Comparison of ENCODE assay signal across 22 mouse cellular contexts in the genomic region with DNA sequence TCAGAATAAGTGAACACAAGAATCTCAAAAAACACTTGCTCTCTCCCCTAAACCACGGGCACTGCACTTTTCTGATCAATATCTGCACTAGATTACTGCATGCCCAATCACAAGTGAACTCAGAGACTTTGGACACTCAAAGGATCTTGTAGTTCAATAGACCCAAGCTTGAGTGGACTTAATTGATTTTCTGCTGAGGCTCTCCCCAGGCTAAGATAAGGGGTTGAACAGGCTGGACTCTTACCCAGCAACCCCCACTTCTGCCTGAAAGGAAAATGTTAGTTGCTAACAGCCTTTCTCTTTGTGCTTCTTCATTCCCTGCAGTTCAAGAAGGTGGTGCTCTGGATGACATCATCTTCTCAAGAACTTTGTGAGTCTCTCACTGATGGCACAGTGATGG.
DNase-seq lines count a peak whose midpoint lies in the region; ATAC-seq and TF ChIP-seq lines count a peak whose summit lies in the region.
"Had no signal": no experiment of that assay in that cellular context is flagged by ENCODE, and none has a peak within 500 bp of the region (broad histone marks: within the 10 kb centered on the region; RNA-seq: fewer than 3 reads in every experiment).

No protein-coding gene starts in this region.

- peak; percentile 85 for DNase-seq in liver, adult 2 months (ENCODE audit: extremely low read depth, low read depth, low spot score)
- DNase-seq in liver, postnatal 0 days, result no peak
- no peak for DNase-seq in thymus, postnatal 25 days
- DNase-seq in right cerebral cortex, postnatal 25 days, result no peak
- DNase-seq: adrenal gland, adult 2 months; adrenal gland, postnatal 10 days; adrenal gland, postnatal 25 days; cerebellum, adult 11 months; cerebellum, adult 18-20 months; cerebellum, adult 8-10 months; cerebellum, adult 9-11 months; cerebellum, postnatal 14 days; cerebellum, postnatal 36 days; embryo, embryonic 11 days had no signal

- no peak for ATAC-seq in liver, postnatal 0 days
- peak; percentile 60; the same call in 1 of the 2 replicates for ATAC-seq in intestine, embryonic 16.5 days
- ATAC-seq: forebrain, embryonic 14.5 days; forebrain, embryonic 16.5 days had no signal

- TF ChIP-seq POLR2A in liver, adult 2 months (IDR thresholded peaks at IDR 0.05; ENCODE audit: extremely low read depth, insufficient read depth, low read length), result no peak

- 8% methylated on average over 1 of the region's 1 CpGs for WGBS in liver, adult 2 months
- 13% methylated on average over 1 of the region's 1 CpGs for WGBS in liver, postnatal 0 days (ENCODE audit: insufficient replicate concordance)
- WGBS in intestine, embryonic 16.5 days, result 52% methylated on average over 1 of the region's 1 CpGs

- H3K4me3 ChIP-seq in liver, adult 2 months (ENCODE audit: insufficient read depth, low read depth, low read length), result no peak overlapping the region
- H3K4me3 ChIP-seq in liver, postnatal 0 days (ENCODE audit: low read depth, low read length), result no peak overlapping the region
- H3K4me3 ChIP-seq in intestine, embryonic 16.5 days (ENCODE audit: low read length), result no peak overlapping the region
- H3K4me3 ChIP-seq: embryonic facial prominence, embryonic 13.5 days; embryonic facial prominence, embryonic 15.5 days; erythroblast, embryonic 14.5 days; forebrain, embryonic 10.5 days; forebrain, embryonic 12.5 days had no signal

- no peak for TF ChIP-seq CTCF in liver, adult 2 months (IDR thresholded peaks at IDR 0.05; ENCODE audit: low read depth, low read length)
- no peak for TF ChIP-seq CTCF in liver, postnatal 0 days (IDR thresholded peaks at IDR 0.05; ENCODE audit: low read depth)

- no peak overlapping the region for H3K27ac ChIP-seq in liver, adult 2 months (replicated peaks; ENCODE audit: insufficient read depth, low read depth, low read length)
- no peak overlapping the region for H3K27ac ChIP-seq in liver, postnatal 0 days (ENCODE audit: low read depth)
- no peak overlapping the region for H3K27ac ChIP-seq in intestine, embryonic 16.5 days (ENCODE audit: low read length)
- H3K27ac ChIP-seq: embryonic facial prominence, embryonic 13.5 days; embryonic facial prominence, embryonic 15.5 days; forebrain, embryonic 10.5 days; forebrain, embryonic 12.5 days had no signal

- TF ChIP-seq EP300 in liver, postnatal 0 days (IDR thresholded peaks at IDR 0.05; ENCODE audit: low read depth), result no peak

- H3K36me3 ChIP-seq in liver, adult 2 months (ENCODE audit: control insufficient read depth, insufficient read depth, low read length), result no peaks in the 10 kb centered on the region
- no peaks in the 10 kb centered on the region for H3K36me3 ChIP-seq in liver, postnatal 0 days (replicated peaks; ENCODE audit: insufficient read depth, low read length)
- no peaks in the 10 kb centered on the region for H3K36me3 ChIP-seq in intestine, embryonic 16.5 days (ENCODE audit: control insufficient read depth, insufficient read depth, low read length)
- H3K36me3 ChIP-seq: embryonic facial prominence, embryonic 13.5 days; embryonic facial prominence, embryonic 15.5 days; forebrain, embryonic 10.5 days; forebrain, embryonic 12.5 days had no signal

- no peaks in the 10 kb centered on the region for H3K9me3 ChIP-seq in liver, postnatal 0 days (ENCODE audit: low read length)
- H3K9me3 ChIP-seq in intestine, embryonic 16.5 days (ENCODE audit: control insufficient read depth, low read length), result no peaks in the 10 kb centered on the region
- H3K9me3 ChIP-seq: embryonic facial prominence, embryonic 13.5 days; embryonic facial prominence, embryonic 15.5 days; forebrain, embryonic 10.5 days; forebrain, embryonic 12.5 days had no signal

- no peak overlapping the region for H3K9ac ChIP-seq in liver, adult 2 months (ENCODE audit: low read depth, low read length)
- no peak overlapping the region for H3K9ac ChIP-seq in liver, postnatal 0 days (replicated peaks)
- H3K9ac ChIP-seq in intestine, embryonic 16.5 days (ENCODE audit: low read depth, low read length), result no peak overlapping the region
- H3K9ac ChIP-seq: embryonic facial prominence, embryonic 13.5 days; embryonic facial prominence, embryonic 15.5 days; forebrain, embryonic 12.5 days had no signal

- H3K27me3 ChIP-seq in liver, adult 2 months (ENCODE audit: control insufficient read depth, insufficient read depth, low read length), result no peaks in the 10 kb centered on the region
- no peaks in the 10 kb centered on the region for H3K27me3 ChIP-seq in liver, postnatal 0 days (ENCODE audit: insufficient read depth, low read length)
- H3K27me3 ChIP-seq in intestine, embryonic 16.5 days (replicated peaks; ENCODE audit: control insufficient read depth, insufficient read depth, low read length), result no peaks in the 10 kb centered on the region
- H3K27me3 ChIP-seq: embryonic facial prominence, embryonic 13.5 days; embryonic facial prominence, embryonic 15.5 days; forebrain, embryonic 12.5 days had no signal

- no peaks in the 10 kb centered on the region for H3K79me2 ChIP-seq in liver, adult 2 months (ENCODE audit: control insufficient read depth, insufficient read depth, low read length)

- H3K4me2 ChIP-seq in liver, postnatal 0 days (ENCODE audit: low read depth, low read length), result no peak overlapping the region
- no peak overlapping the region for H3K4me2 ChIP-seq in intestine, embryonic 16.5 days (ENCODE audit: low read depth, low read length)
- H3K4me2 ChIP-seq: embryonic facial prominence, embryonic 13.5 days; embryonic facial prominence, embryonic 15.5 days; forebrain, embryonic 12.5 days had no signal

- peaks cover 6% of the 10 kb centered on the region; the same call in 1 of the 2 replicates for H3K4me1 ChIP-seq in liver, adult 2 months (ENCODE audit: control insufficient read depth, insufficient read depth, low read length)
- H3K4me1 ChIP-seq in liver, postnatal 0 days (ENCODE audit: insufficient read depth), result 0 out of 2 replicates have a peak, but pooled peaks cover 5% of the 10 kb centered on the region
- no peaks in the 10 kb centered on the region for H3K4me1 ChIP-seq in intestine, embryonic 16.5 days (ENCODE audit: control insufficient read depth, insufficient read depth, low read length)
- H3K4me1 ChIP-seq: embryonic facial prominence, embryonic 13.5 days; embryonic facial prominence, embryonic 15.5 days had no signal
